9 mouse cellular contexts compared by ENCODE assay signal in genomic region chr7:49439136-49439535, GRCm38 (mm10).
DNase-seq lines count a peak whose midpoint lies in the region; ATAC-seq and TF ChIP-seq lines count a peak whose summit lies in the region.
"Had no signal": no experiment of that assay in that cellular context is flagged by ENCODE, and none has a peak within 500 bp of the region (broad histone marks: within the 10 kb centered on the region; RNA-seq: fewer than 3 reads in every experiment).

No protein-coding gene starts in this region.

- 58% methylated on average over 2 of the region's 2 CpGs for WGBS in cerebellum, adult 2 months
- 65% methylated on average over 2 of the region's 2 CpGs for WGBS in embryonic facial prominence, embryonic 15.5 days
- 36% methylated on average over 2 of the region's 2 CpGs for WGBS in lung, embryonic 15.5 days

- H3K4me3 ChIP-seq in cerebellum, adult 2 months (replicated peaks; ENCODE audit: insufficient read depth, low read depth, low read length): no peak overlapping the region
- no peak overlapping the region for H3K4me3 ChIP-seq in embryonic facial prominence, embryonic 15.5 days (replicated peaks)
- H3K4me3 ChIP-seq in lung, embryonic 15.5 days: no peak overlapping the region
- H3K4me3 ChIP-seq: neural tube, embryonic 13.5 days had no signal

- peak; percentile 63; the same call in 1 of the 2 replicates for TF ChIP-seq CTCF in cerebellum, adult 2 months (IDR thresholded peaks at IDR 0.05; ENCODE audit: borderline replicate concordance, insufficient read depth, low read depth, low read length)

- H3K9me3 ChIP-seq in embryonic facial prominence, embryonic 15.5 days (replicated peaks): no peaks in the 10 kb centered on the region
- H3K9me3 ChIP-seq in lung, embryonic 15.5 days: no peaks in the 10 kb centered on the region
- H3K9me3 ChIP-seq: neural tube, embryonic 13.5 days had no signal

- no peak overlapping the region for H3K27ac ChIP-seq in cerebellum, adult 2 months (ENCODE audit: insufficient read depth, low read length)
- H3K27ac ChIP-seq in embryonic facial prominence, embryonic 15.5 days (replicated peaks): 0 out of 2 replicates have a peak overlapping the region, but pooled peaks have one; percentile 59
- peak overlapping the region; percentile 85 for H3K27ac ChIP-seq in lung, embryonic 15.5 days
- H3K27ac ChIP-seq: neural tube, embryonic 13.5 days had no signal

- DNase-seq in cerebellum, adult 2 months: peak in 1 of 2 experiments; percentile 49
- DNase-seq in ovary, postnatal 14 days (ENCODE audit: low spot score): peak; percentile 51
- DNase-seq in ovary, postnatal 36 days (ENCODE audit: low spot score): no peak
- DNase-seq in frontal cortex, postnatal 14 days (ENCODE audit: low spot score in 2 of 2): no peak
- DNase-seq in ovary, adult 18-20 months (ENCODE audit: low spot score): no peak

- TF ChIP-seq POLR2A in cerebellum, adult 2 months (IDR thresholded peaks at IDR 0.05; ENCODE audit: borderline replicate concordance, insufficient read depth, low read length): no peak

- no peak overlapping the region for H3K4me2 ChIP-seq in embryonic facial prominence, embryonic 15.5 days (replicated peaks)
- H3K4me2 ChIP-seq in lung, embryonic 15.5 days: no peak overlapping the region
- H3K4me2 ChIP-seq: neural tube, embryonic 13.5 days had no signal

- H3K9ac ChIP-seq in embryonic facial prominence, embryonic 15.5 days: no peak overlapping the region
- no peak overlapping the region for H3K9ac ChIP-seq in lung, embryonic 15.5 days
- H3K9ac ChIP-seq: neural tube, embryonic 13.5 days had no signal

- no peaks in the 10 kb centered on the region for H3K36me3 ChIP-seq in embryonic facial prominence, embryonic 15.5 days
- H3K36me3 ChIP-seq in lung, embryonic 15.5 days: no peaks in the 10 kb centered on the region
- H3K36me3 ChIP-seq: neural tube, embryonic 13.5 days had no signal

- H3K27me3 ChIP-seq in cerebellum, adult 2 months (ENCODE audit: control insufficient read depth, insufficient read depth, low read length): no peaks in the 10 kb centered on the region
- no peaks in the 10 kb centered on the region for H3K27me3 ChIP-seq in embryonic facial prominence, embryonic 15.5 days
- H3K27me3 ChIP-seq in lung, embryonic 15.5 days: no peaks in the 10 kb centered on the region
- H3K27me3 ChIP-seq: neural tube, embryonic 13.5 days had no signal

- H3K4me1 ChIP-seq in cerebellum, adult 2 months (ENCODE audit: control insufficient read depth, insufficient read depth, low read length): peaks cover 7% of the 10 kb centered on the region
- peaks cover 34% of the 10 kb centered on the region for H3K4me1 ChIP-seq in embryonic facial prominence, embryonic 15.5 days
- H3K4me1 ChIP-seq in lung, embryonic 15.5 days: peaks cover 40% of the 10 kb centered on the region

- no peak for ATAC-seq in cerebellum, adult (ENCODE audit: insufficient number of reproducible peaks, low FRiP score, low TSS enrichment)
- ATAC-seq in embryonic facial prominence, embryonic 15.5 days (ENCODE audit: insufficient number of reproducible peaks, low FRiP score, low TSS enrichment, low read depth): no peak
- no peak for ATAC-seq in lung, embryonic 15.5 days (ENCODE audit: borderline replicate concordance, extremely low read depth, low FRiP score, low TSS enrichment)
